Mouse (Mus musculus): ENCODE data around the gene Rpl6. TPM values are rescaled to one million over a fixed set of nuclear protein-coding genes. Genes with fewer than 3 reads are reported as not detected.

The Rpl6 gene
- 685 and 696 TPM in 2 replicates for polyA plus RNA-seq (2014; fragmentation: Nextera tagmentation; extraction: Ambion mirVana)

DNA sequence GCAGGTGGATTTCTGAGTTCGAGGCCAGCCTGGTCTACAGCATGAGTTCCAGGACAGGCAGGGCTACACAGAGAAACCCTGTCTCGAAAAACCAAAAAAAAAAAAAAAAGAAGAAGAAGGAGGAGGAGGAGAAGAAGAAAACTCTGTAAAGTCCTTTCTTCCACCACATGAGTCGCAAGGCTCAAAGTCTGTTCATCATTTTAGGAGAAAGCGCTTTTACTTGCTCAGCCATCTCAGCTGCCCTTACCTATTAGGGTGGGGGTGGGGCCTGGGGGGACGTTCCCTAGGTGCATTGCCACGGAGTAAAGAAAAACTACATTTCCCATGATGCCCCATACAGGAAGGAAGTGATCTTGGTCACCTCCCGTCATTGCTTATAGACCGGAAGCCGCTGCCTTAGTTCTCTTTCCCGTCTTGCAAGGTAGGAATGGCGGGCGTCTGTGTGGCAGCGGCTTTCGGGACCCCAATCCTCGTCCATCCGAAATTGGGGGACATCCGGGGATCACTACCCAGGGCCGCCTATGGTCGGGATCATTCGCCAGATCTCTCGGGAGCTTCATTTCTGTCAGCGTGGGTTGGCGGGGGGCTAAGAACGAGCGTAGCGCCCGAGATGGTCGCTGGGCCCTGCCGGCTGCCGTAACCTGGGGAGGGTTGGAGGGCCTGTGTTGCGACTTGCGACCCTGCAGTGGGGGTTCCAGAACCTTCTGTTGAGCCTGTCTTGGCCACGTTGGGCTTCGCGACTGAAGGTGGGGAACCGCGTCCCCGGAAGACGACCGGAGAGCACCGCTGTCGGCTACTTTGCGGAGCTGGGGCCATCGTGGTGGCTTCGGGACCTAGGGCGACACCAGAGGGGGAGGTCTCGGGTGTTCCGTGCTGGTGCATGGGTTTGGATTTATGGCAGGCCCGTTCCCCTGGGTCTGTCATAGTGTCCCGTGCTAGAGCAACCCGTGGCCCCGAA lies at the start of gene Rpl6:
TSS of gene Rpl6 (plus strand) at position 350 of the 958 bp plus-strand sequence.
- Histone ChIP-seq H3K4me2 (ENCODE audit: low read depth, low read length) (peak within 1 kb of the TSS; percentile 74), H3K9ac (ENCODE audit: low read depth, low read length) (peak within 1 kb of the TSS; percentile 97), H3K27ac (replicated peaks; ENCODE audit: low read depth, low read length) (peak within 1 kb of the TSS; percentile 77), H3K27me3 (replicated peaks; ENCODE audit: control insufficient read depth, insufficient read depth, low read length) (no peaks in the 10 kb centered on the region), H3K9me3 (ENCODE audit: control insufficient read depth, low read length) (no peaks in the 10 kb centered on the region), H3K36me3 (ENCODE audit: control insufficient read depth, insufficient read depth, low read length) (peaks cover 40% of the 10 kb centered on the region), H3K4me3 (ENCODE audit: low read depth, low read length) (peak within 1 kb of the TSS; percentile 70), H3K4me1 (ENCODE audit: control insufficient read depth, insufficient read depth, low read length) (peaks cover 4% of the 10 kb centered on the region; the same call in 1 of the 2 replicates)
- DNase-seq (ENCODE audit: low spot score) (peak; percentile 97), ATAC-seq (ENCODE audit: low read depth) (peak; percentile 95)
- WGBS, result 1% methylated on average over 51 of the region's 52 CpGs

GRCm38 (mm10) chr5:121156121-121156520 lies 48.2 kb upstream of the Rpl6 start:
- no peak overlapping the region for H3K9ac ChIP-seq (ENCODE audit: low read depth, low read length)
- ATAC-seq (ENCODE audit: low read depth), result no peak
- H3K36me3 ChIP-seq (ENCODE audit: control insufficient read depth, insufficient read depth, low read length), result peaks cover 98% of the 10 kb centered on the region
- no peaks in the 10 kb centered on the region for H3K9me3 ChIP-seq (ENCODE audit: control insufficient read depth, low read length)
- H3K4me3 ChIP-seq (ENCODE audit: low read depth, low read length), result no peak overlapping the region
- no peak for DNase-seq (ENCODE audit: low spot score)
- H3K4me1 ChIP-seq (ENCODE audit: control insufficient read depth, insufficient read depth, low read length), result no peaks in the 10 kb centered on the region
- H3K27ac ChIP-seq (replicated peaks; ENCODE audit: low read depth, low read length), result no peak overlapping the region
- no peak overlapping the region for H3K4me2 ChIP-seq (ENCODE audit: low read depth, low read length)
- WGBS, result 93% methylated on average over 4 of the region's 4 CpGs
- H3K27me3 ChIP-seq (replicated peaks; ENCODE audit: control insufficient read depth, insufficient read depth, low read length), result no peaks in the 10 kb centered on the region

- peaks cover 98% of the 10 kb centered on the region for H3K36me3 ChIP-seq (ENCODE audit: control insufficient read depth, insufficient read depth, low read length)
- H3K4me1 ChIP-seq (ENCODE audit: control insufficient read depth, insufficient read depth, low read length), result no peaks in the 10 kb centered on the region
- no peak overlapping the region for H3K4me2 ChIP-seq (ENCODE audit: low read depth, low read length)
- no peak overlapping the region for H3K27ac ChIP-seq (replicated peaks; ENCODE audit: low read depth, low read length)
- DNase-seq (ENCODE audit: low spot score), result no peak
- WGBS, result 56% methylated on average over 2 of the region's 2 CpGs
- H3K4me3 ChIP-seq (ENCODE audit: low read depth, low read length), result no peak overlapping the region
- no peak for ATAC-seq (ENCODE audit: low read depth)
- no peaks in the 10 kb centered on the region for H3K27me3 ChIP-seq (replicated peaks; ENCODE audit: control insufficient read depth, insufficient read depth, low read length)
- H3K9me3 ChIP-seq (ENCODE audit: control insufficient read depth, low read length), result no peaks in the 10 kb centered on the region
- H3K9ac ChIP-seq (ENCODE audit: low read depth, low read length), result no peak overlapping the region
Observed at GRCm38 (mm10) chr5:121157017-121157416, 47.3 kb upstream of the Rpl6 start.

- Histone ChIP-seq H3K27me3 (replicated peaks; ENCODE audit: control insufficient read depth, insufficient read depth, low read length) (no peaks in the 10 kb centered on the region), H3K27ac (replicated peaks; ENCODE audit: low read depth, low read length) (no peak overlapping the region), H3K4me3 (ENCODE audit: low read depth, low read length) (no peak overlapping the region), H3K9ac (ENCODE audit: low read depth, low read length) (no peak overlapping the region), H3K36me3 (ENCODE audit: control insufficient read depth, insufficient read depth, low read length) (peaks cover 98% of the 10 kb centered on the region), H3K9me3 (ENCODE audit: control insufficient read depth, low read length) (no peaks in the 10 kb centered on the region), H3K4me2 (ENCODE audit: low read depth, low read length) (no peak overlapping the region), H3K4me1 (ENCODE audit: control insufficient read depth, insufficient read depth, low read length) (no peaks in the 10 kb centered on the region)
- DNase-seq (ENCODE audit: low spot score) (no peak), ATAC-seq (ENCODE audit: low read depth) (no peak)
- 93% methylated on average over 5 of the region's 5 CpGs for WGBS
Observed at GRCm38 (mm10) chr5:121157489-121157888, 46.8 kb upstream of the Rpl6 start.

DNA sequence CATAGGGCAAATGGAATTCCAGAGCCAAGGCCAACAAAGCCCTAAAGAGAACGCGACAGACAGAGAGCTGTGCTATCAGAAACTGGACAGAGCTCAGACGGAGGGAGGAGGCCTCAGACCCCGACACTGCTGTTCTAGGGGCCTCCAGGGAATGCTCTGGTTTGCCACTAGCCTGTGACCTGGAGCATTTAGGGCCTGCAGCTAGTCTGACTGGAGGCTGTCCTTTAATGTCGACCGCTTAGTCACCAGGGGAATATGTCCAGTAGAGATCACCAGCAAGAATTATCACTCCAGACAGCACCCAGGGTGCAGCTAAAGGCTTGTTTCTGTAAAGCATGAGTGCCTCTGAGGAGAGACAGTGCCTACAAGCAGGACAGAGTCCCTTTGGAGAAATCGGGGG lies 45.3 kb upstream of the Rpl6 start:
- no peak overlapping the region for H3K27ac ChIP-seq (replicated peaks; ENCODE audit: low read depth, low read length)
- DNase-seq (ENCODE audit: low spot score) (no peak), ATAC-seq (ENCODE audit: low read depth) (no peak)
- H3K9ac ChIP-seq (ENCODE audit: low read depth, low read length), result no peak overlapping the region
- H3K27me3 ChIP-seq (replicated peaks; ENCODE audit: control insufficient read depth, insufficient read depth, low read length), result no peaks in the 10 kb centered on the region
- no peaks in the 10 kb centered on the region for H3K9me3 ChIP-seq (ENCODE audit: control insufficient read depth, low read length)
- no peak overlapping the region for H3K4me2 ChIP-seq (ENCODE audit: low read depth, low read length)
- H3K4me1 ChIP-seq (ENCODE audit: control insufficient read depth, insufficient read depth, low read length), result no peaks in the 10 kb centered on the region
- peaks cover 98% of the 10 kb centered on the region for H3K36me3 ChIP-seq (ENCODE audit: control insufficient read depth, insufficient read depth, low read length)
- H3K4me3 ChIP-seq (ENCODE audit: low read depth, low read length), result no peak overlapping the region
- WGBS, result 86% methylated on average over 7 of the region's 7 CpGs

DNA sequence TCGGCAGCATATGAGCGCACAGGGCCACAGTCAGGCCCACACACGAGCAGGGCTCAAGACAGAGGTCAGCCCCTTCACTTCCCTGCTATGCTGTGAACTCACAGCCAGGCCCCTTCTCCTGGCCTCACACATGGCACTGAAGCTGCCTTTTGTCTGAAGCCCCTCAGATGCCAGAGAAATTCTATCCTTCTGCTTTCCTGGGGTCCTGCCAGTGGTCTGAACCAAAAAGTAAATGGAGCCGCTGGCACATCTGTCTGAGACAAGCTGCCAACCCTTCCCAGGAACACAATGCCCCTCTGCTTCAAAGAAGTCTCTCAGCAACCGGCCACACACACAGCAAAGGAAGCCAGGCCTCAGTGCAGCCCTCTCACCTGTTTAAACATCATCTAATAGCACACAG lies 42.0 kb upstream of the Rpl6 start:
- Histone ChIP-seq H3K4me1 (ENCODE audit: control insufficient read depth, insufficient read depth, low read length) (no peaks in the 10 kb centered on the region), H3K27ac (replicated peaks; ENCODE audit: low read depth, low read length) (no peak overlapping the region), H3K27me3 (replicated peaks; ENCODE audit: control insufficient read depth, insufficient read depth, low read length) (no peaks in the 10 kb centered on the region), H3K4me2 (ENCODE audit: low read depth, low read length) (no peak overlapping the region), H3K9ac (ENCODE audit: low read depth, low read length) (no peak overlapping the region), H3K4me3 (ENCODE audit: low read depth, low read length) (no peak overlapping the region), H3K9me3 (ENCODE audit: control insufficient read depth, low read length) (no peaks in the 10 kb centered on the region), H3K36me3 (ENCODE audit: control insufficient read depth, insufficient read depth, low read length) (peaks cover 97% of the 10 kb centered on the region)
- 71% methylated on average over 5 of the region's 5 CpGs for WGBS
- ATAC-seq (ENCODE audit: low read depth) (no peak; the same call in 1 of the 2 replicates), DNase-seq (ENCODE audit: low spot score) (peak; percentile 16)

DNA sequence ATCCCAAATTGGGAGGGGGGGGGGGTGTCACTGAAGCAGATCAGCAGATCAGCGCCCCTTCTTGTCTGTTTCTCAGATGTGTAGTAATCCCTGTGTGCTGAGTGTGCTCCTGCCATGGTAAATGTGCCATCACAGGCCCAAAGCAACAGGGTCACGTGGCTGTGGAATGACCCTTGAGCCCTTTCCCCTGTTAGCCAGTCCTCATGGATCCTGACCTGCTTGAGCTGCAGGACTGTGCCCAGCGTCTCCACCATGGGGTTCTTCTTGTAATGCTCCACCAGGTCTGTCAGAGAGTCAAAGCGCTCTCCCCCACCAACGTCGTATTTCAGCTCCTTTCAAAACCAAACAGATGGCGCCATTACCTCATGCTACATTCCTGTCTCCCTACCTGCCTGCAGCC lies 41.4 kb upstream of the Rpl6 start:
- H3K36me3 ChIP-seq (ENCODE audit: control insufficient read depth, insufficient read depth, low read length), result peaks cover 97% of the 10 kb centered on the region
- ATAC-seq (ENCODE audit: low read depth), result no peak

GRCm38 (mm10) chr5:121166884-121167283 lies 37.4 kb upstream of the Rpl6 start:
- Histone ChIP-seq H3K9me3 (ENCODE audit: control insufficient read depth, low read length) (no peaks in the 10 kb centered on the region), H3K4me1 (ENCODE audit: control insufficient read depth, insufficient read depth, low read length) (no peaks in the 10 kb centered on the region), H3K9ac (ENCODE audit: low read depth, low read length) (no peak overlapping the region), H3K36me3 (ENCODE audit: control insufficient read depth, insufficient read depth, low read length) (peaks cover 79% of the 10 kb centered on the region), H3K4me3 (ENCODE audit: low read depth, low read length) (no peak overlapping the region), H3K4me2 (ENCODE audit: low read depth, low read length) (no peak overlapping the region), H3K27ac (replicated peaks; ENCODE audit: low read depth, low read length) (no peak overlapping the region), H3K27me3 (replicated peaks; ENCODE audit: control insufficient read depth, insufficient read depth, low read length) (no peaks in the 10 kb centered on the region)
- ATAC-seq (ENCODE audit: low read depth), result no peak
- DNase-seq (ENCODE audit: low spot score), result no peak
- WGBS, result 97% methylated on average over 6 of the region's 6 CpGs

More for the DNA sequence above, 41.4 kb upstream of the Rpl6 start:
- no peak overlapping the region for H3K4me2 ChIP-seq (ENCODE audit: low read depth, low read length)
- no peak overlapping the region for H3K27ac ChIP-seq (replicated peaks; ENCODE audit: low read depth, low read length)
- no peak overlapping the region for H3K4me3 ChIP-seq (ENCODE audit: low read depth, low read length)
- WGBS, result 83% methylated on average over 7 of the region's 7 CpGs
- DNase-seq (ENCODE audit: low spot score), result no peak
- H3K9ac ChIP-seq (ENCODE audit: low read depth, low read length), result no peak overlapping the region
- no peaks in the 10 kb centered on the region for H3K27me3 ChIP-seq (replicated peaks; ENCODE audit: control insufficient read depth, insufficient read depth, low read length)
- no peaks in the 10 kb centered on the region for H3K4me1 ChIP-seq (ENCODE audit: control insufficient read depth, insufficient read depth, low read length)
- no peaks in the 10 kb centered on the region for H3K9me3 ChIP-seq (ENCODE audit: control insufficient read depth, low read length)
